Mouse (Mus musculus) liver, embryonic 15.5 days (tissue): ENCODE results near the gene Frmpd1. TPM values are rescaled to one million over a fixed set of nuclear protein-coding genes. Genes with fewer than 3 reads are reported as not detected.

Experiments used
- ATAC-seq: fragments of 200-750 bp; cut with Nextera tagmentation; 2 replicates; pipeline ENCODE4 v1.8.0; 2017; ENCODE audit warnings: moderate number of reproducible peaks, mild to moderate bottlenecking, moderate library complexity; ENCODE audit not compliant: insufficient read depth
- H3K27ac ChIP-seq: fragments of 300-500 bp; sonication (generic); replicated peaks from 2 replicates; pipeline ENCODE4 v1.5.1; 2015; ENCODE audit warnings: mild to moderate bottlenecking, inconsistent platforms
- H3K27me3 ChIP-seq: fragments of 300-500 bp; sonication (generic); 2 replicates; pipeline ENCODE4 v1.6.1; 2015; ENCODE audit warnings: mild to moderate bottlenecking, inconsistent platforms
- H3K36me3 ChIP-seq: fragments of 300-500 bp; sonication (generic); replicated peaks from 2 replicates; pipeline ENCODE4 v1.6.1; 2015; ENCODE audit warnings: moderate library complexity, mild to moderate bottlenecking, inconsistent platforms
- H3K4me1 ChIP-seq: fragments of 300-500 bp; sonication (generic); replicated peaks from 2 replicates; pipeline ENCODE4 v1.6.1; 2015; ENCODE audit warnings: inconsistent platforms
- H3K4me2 ChIP-seq: fragments of 300-500 bp; sonication (generic); 2 replicates; pipeline ENCODE4 v1.6.1; 2015; ENCODE audit warnings: moderate library complexity, mild to moderate bottlenecking, inconsistent platforms
- H3K4me3 ChIP-seq: fragments of 300-500 bp; sonication (generic); replicated peaks from 2 replicates; pipeline ENCODE4 v1.5.1; 2015; ENCODE audit warnings: mild to moderate bottlenecking, inconsistent platforms
- H3K9ac ChIP-seq: fragments of 300-500 bp; sonication (generic); 2 replicates; pipeline ENCODE4 v1.6.1; 2015; ENCODE audit warnings: moderate library complexity, mild to moderate bottlenecking, inconsistent platforms
- H3K9me3 ChIP-seq: fragments of 300-500 bp; sonication (generic); replicated peaks from 2 replicates; pipeline ENCODE4 v1.6.1; 2016; ENCODE audit warnings: inconsistent platforms
- WGBS: fragments of 180-500 bp; shearing (Covaris S2); methylation state at CpG from one replicate; pipeline ENCODE4 v1.1.7; 2015; ENCODE audit warnings: mixed read lengths; ENCODE audit not compliant: insufficient replicate concordance; 5-methylcytosine and 5-hydroxymethylcytosine counted together
- polyA plus RNA-seq: library from polyadenylated mRNA; unstranded; fragments of >200 nt; fragmentation: Nextera tagmentation; extraction: Ambion mirVana; gene quantifications from 2 replicates; pipeline ENCODE4 v1.2.1, GENCODE M21; 2015

The Frmpd1 gene
- polyA plus RNA-seq, result 0.13 and 0.25 TPM in 2 replicates

- Histone ChIP-seq H3K9me3 (no peaks in the 10 kb centered on the region), H3K27me3 (peaks cover 91% of the 10 kb centered on the region), H3K27ac (no peak within 1 kb of the TSS), H3K4me3 (peak within 1 kb of the TSS; percentile 55), H3K4me1 (peaks cover 10% of the 10 kb centered on the region), H3K9ac (peak within 1 kb of the TSS; percentile 27; the same call in 1 of the 2 replicates), H3K36me3 (no peaks in the 10 kb centered on the region), H3K4me2 (peak within 1 kb of the TSS; percentile 83)
- no peak; the same call in 1 of the 2 replicates for ATAC-seq
- WGBS, result 1% methylated on average over 73 of the region's 85 CpGs
Observed at GRCm38 (mm10) chr4:45184521-45185330, at the start of gene Frmpd1. TSS of gene Frmpd1 (plus strand) at chr4:45184875.

GRCm38 (mm10) chr4:45137636-45138035, 47.0 kb upstream of the Frmpd1 start:
- 0 out of 2 replicates have a peak, but pooled peaks cover 3% of the 10 kb centered on the region for H3K4me1 ChIP-seq
- 22% methylated on average over 4 of the region's 4 CpGs for WGBS
- H3K36me3 ChIP-seq, result no peaks in the 10 kb centered on the region
- ATAC-seq, result no peak
- H3K9me3 ChIP-seq, result no peaks in the 10 kb centered on the region
- no peak overlapping the region for H3K4me3 ChIP-seq
- H3K9ac ChIP-seq, result no peak overlapping the region
- no peaks in the 10 kb centered on the region; the same call in 1 of the 2 replicates for H3K27me3 ChIP-seq
- no peak overlapping the region for H3K27ac ChIP-seq
- no peak overlapping the region for H3K4me2 ChIP-seq

- Histone ChIP-seq H3K4me3 (no peak overlapping the region), H3K4me2 (no peak overlapping the region), H3K4me1 (0 out of 2 replicates have a peak, but pooled peaks cover 6% of the 10 kb centered on the region), H3K36me3 (no peaks in the 10 kb centered on the region), H3K9ac (no peak overlapping the region), H3K27ac (no peak overlapping the region), H3K9me3 (no peaks in the 10 kb centered on the region), H3K27me3 (peaks cover 9% of the 10 kb centered on the region)
- WGBS, result 43% methylated on average over 5 of the region's 5 CpGs
- ATAC-seq, result no peak
Observed at GRCm38 (mm10) chr4:45141835-45142234, 42.8 kb upstream of the Frmpd1 start.

DNA sequence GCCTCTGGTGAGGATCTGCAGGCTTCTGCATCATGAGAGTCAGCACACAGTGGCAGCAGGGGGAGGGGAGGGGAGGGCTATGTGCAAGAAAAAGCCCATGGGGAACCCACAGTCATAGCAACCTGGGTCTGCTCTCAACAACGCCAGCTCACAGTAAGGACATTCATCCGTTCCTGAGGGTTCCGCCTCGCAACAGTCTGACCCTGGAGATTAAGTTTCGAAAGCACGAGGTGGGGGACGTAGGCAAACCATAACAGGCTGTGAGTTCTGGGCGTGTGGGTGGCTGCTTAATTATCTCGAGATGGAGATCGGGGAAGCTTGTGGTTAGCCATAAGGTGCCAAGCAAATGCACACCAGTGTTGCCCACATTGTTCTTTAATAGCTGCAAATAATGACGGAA, 42.3 kb upstream of the Frmpd1 start:
- Histone ChIP-seq H3K4me3 (no peak overlapping the region), H3K4me1 (0 out of 2 replicates have a peak, but pooled peaks cover 6% of the 10 kb centered on the region), H3K4me2 (no peak overlapping the region), H3K27me3 (peaks cover 9% of the 10 kb centered on the region), H3K9ac (no peak overlapping the region), H3K27ac (no peak overlapping the region), H3K36me3 (no peaks in the 10 kb centered on the region), H3K9me3 (no peaks in the 10 kb centered on the region)
- 23% methylated on average over 11 of the region's 11 CpGs for WGBS
- ATAC-seq, result no peak

DNA sequence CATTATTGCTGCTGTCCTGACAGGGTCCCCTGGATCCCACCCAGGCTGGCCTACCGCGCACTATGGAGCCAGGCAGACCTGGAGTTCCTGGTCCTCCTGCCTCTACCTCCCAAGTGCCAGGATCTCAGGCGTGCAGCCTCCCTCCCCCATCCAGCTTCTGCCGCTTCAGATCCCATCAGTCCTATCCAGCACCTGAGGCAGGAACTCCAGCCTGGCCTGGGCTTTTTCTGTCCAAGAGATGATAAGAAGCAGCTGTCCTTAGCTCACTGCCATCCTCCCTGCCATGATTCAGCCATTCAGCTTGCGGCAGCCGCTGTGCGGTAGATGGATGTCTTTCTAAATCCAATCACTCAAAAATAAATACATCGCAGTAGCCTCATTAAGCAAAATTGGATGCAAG, 41.7 kb upstream of the Frmpd1 start:
- Histone ChIP-seq H3K9ac (no peak overlapping the region), H3K4me2 (no peak overlapping the region), H3K4me1 (0 out of 2 replicates have a peak, but pooled peaks cover 6% of the 10 kb centered on the region), H3K27ac (no peak overlapping the region), H3K9me3 (no peaks in the 10 kb centered on the region), H3K4me3 (no peak overlapping the region), H3K36me3 (no peaks in the 10 kb centered on the region), H3K27me3 (peaks cover 9% of the 10 kb centered on the region)
- no peak for ATAC-seq
- WGBS, result 66% methylated on average over 8 of the region's 8 CpGs

DNA sequence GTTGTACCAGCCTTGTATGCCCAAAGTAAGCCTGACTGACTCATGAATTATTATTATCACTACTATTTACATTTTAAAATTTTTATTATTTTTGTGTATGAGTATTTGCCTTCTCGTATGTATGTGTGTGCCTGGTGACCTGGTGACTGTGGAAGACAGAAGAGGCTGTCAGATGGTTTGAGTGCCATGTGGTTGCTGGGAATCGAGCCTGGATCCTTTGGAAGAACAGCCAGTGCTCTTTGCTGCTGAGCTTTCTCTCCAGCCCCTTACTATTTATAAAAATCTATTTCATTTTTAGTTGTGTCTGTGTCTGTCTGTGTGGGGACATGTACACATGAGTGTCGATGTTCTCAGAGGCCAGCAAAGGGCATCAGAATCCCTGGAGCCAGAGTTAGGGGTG, 28.2 kb upstream of the Frmpd1 start:
- Histone ChIP-seq H3K27ac (no peak overlapping the region), H3K4me3 (no peak overlapping the region), H3K9ac (no peak overlapping the region), H3K4me2 (no peak overlapping the region), H3K9me3 (no peaks in the 10 kb centered on the region), H3K27me3 (no peaks in the 10 kb centered on the region), H3K4me1 (0 out of 2 replicates have a peak, but pooled peaks cover 5% of the 10 kb centered on the region), H3K36me3 (no peaks in the 10 kb centered on the region)
- ATAC-seq, result no peak
- WGBS, result 52% methylated on average over 3 of the region's 3 CpGs

- Histone ChIP-seq H3K4me3 (no peak overlapping the region), H3K27ac (no peak overlapping the region), H3K36me3 (no peaks in the 10 kb centered on the region), H3K9ac (no peak overlapping the region), H3K4me2 (no peak overlapping the region), H3K4me1 (0 out of 2 replicates have a peak, but pooled peaks cover 5% of the 10 kb centered on the region), H3K9me3 (no peaks in the 10 kb centered on the region), H3K27me3 (no peaks in the 10 kb centered on the region)
- WGBS, result 28% methylated on average over 9 of the region's 9 CpGs
- no peak for ATAC-seq
Observed at GRCm38 (mm10) chr4:45158608-45159007, 26.1 kb upstream of the Frmpd1 start.

GRCm38 (mm10) chr4:45160773-45161172, 23.9 kb upstream of the Frmpd1 start:
- Histone ChIP-seq H3K9ac (no peak overlapping the region), H3K27me3 (no peaks in the 10 kb centered on the region), H3K9me3 (no peaks in the 10 kb centered on the region), H3K4me2 (no peak overlapping the region), H3K4me3 (no peak overlapping the region), H3K36me3 (no peaks in the 10 kb centered on the region), H3K4me1 (0 out of 2 replicates have a peak, but pooled peaks cover 5% of the 10 kb centered on the region), H3K27ac (no peak overlapping the region)
- WGBS, result 28% methylated on average over 6 of the region's 6 CpGs
- no peak for ATAC-seq

DNA sequence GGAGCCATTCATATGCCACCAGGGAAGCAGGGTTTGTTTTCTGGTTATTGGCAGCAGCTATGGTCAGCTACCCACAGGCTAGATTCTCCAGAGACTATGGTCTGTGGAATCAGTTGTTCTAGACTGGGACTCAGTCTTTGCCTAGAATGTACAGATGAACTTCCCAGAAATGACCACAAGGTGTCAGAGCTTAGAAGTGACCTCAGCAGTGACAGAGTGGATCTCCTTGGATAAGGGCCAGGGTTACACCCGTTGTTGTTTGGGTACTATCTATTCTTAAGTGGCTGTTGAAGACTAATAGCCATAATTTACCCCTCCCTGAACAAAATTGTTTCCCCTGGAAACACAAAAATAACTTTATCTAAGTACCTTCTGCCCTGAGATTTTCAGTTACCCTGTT, 21.0 kb upstream of the Frmpd1 start:
- H3K9ac ChIP-seq, result no peak overlapping the region
- H3K4me2 ChIP-seq, result no peak overlapping the region
- no peaks in the 10 kb centered on the region for H3K27me3 ChIP-seq
- 0 out of 2 replicates have a peak, but pooled peaks cover 5% of the 10 kb centered on the region for H3K4me1 ChIP-seq
- no peak overlapping the region for H3K27ac ChIP-seq
- no peaks in the 10 kb centered on the region for H3K9me3 ChIP-seq
- no peak overlapping the region for H3K4me3 ChIP-seq
- H3K36me3 ChIP-seq, result no peaks in the 10 kb centered on the region
- no peak for ATAC-seq
- 2% methylated on average over 1 of the region's 1 CpGs for WGBS

- H3K9me3 ChIP-seq, result no peaks in the 10 kb centered on the region
- no peak for ATAC-seq
- no peak overlapping the region for H3K27ac ChIP-seq
- H3K36me3 ChIP-seq, result no peaks in the 10 kb centered on the region
- H3K27me3 ChIP-seq, result no peaks in the 10 kb centered on the region
- H3K4me1 ChIP-seq, result 0 out of 2 replicates have a peak, but pooled peaks cover 5% of the 10 kb centered on the region
- H3K9ac ChIP-seq, result no peak overlapping the region
- H3K4me3 ChIP-seq, result no peak overlapping the region
- no peak overlapping the region for H3K4me2 ChIP-seq
- WGBS, result 85% methylated on average over 1 of the region's 1 CpGs
Observed at GRCm38 (mm10) chr4:45165477-45165876, 19.2 kb upstream of the Frmpd1 start.

DNA sequence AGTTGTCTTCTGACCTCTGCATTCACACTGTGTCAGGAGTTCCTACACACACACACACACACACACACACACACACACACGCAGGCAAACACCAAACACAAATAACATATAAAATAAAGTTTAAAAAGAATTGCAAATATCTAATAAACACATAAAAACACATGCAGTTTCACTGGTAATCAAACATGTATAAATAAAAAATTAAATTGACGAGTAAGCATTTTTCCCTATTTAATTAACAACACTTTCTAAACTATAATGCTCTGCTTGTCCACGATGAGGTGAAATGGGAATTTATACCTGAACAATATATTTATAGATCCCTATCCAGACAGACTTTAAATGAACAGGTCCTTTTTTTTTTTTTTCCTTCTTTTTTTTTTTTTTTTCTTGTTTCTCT, 18.7 kb upstream of the Frmpd1 start:
- H3K36me3 ChIP-seq, result no peaks in the 10 kb centered on the region
- WGBS, result 48% methylated on average over 3 of the region's 3 CpGs
- H3K27me3 ChIP-seq, result no peaks in the 10 kb centered on the region
- no peak overlapping the region for H3K4me3 ChIP-seq
- H3K4me2 ChIP-seq, result no peak overlapping the region
- 0 out of 2 replicates have a peak, but pooled peaks cover 4% of the 10 kb centered on the region for H3K4me1 ChIP-seq
- no peak for ATAC-seq
- no peak overlapping the region for H3K27ac ChIP-seq
- no peaks in the 10 kb centered on the region for H3K9me3 ChIP-seq
- no peak overlapping the region for H3K9ac ChIP-seq
